Mouse (Mus musculus) forebrain, embryonic 11.5 days (tissue): ENCODE measurements around the gene Zfp740. TPM values are rescaled to one million over a fixed set of nuclear protein-coding genes. Genes with fewer than 3 reads are reported as not detected.
A peak's percentile ranks its signal among the peaks of the same experiment; 100 is the strongest.

Source experiments
- ATAC-seq: fragments of 200-750 bp; cut with Nextera tagmentation; replicated peaks from 2 replicates; pipeline ENCODE4 v1.8.0; 2017; ENCODE audit warnings: moderate TSS enrichment; ENCODE audit not compliant: low FRiP score
- DNase-seq: peaks from one replicate; pipeline ENCODE4 v3.0.0-alpha.2; 2017; ENCODE audit warnings: low spot score
- H3K27ac ChIP-seq: fragments of 300-500 bp; sonication (generic); 2 replicates; pipeline ENCODE4 v1.5.1; 2014; ENCODE audit warnings: low read depth, low read length
- H3K27me3 ChIP-seq: fragments of 300-500 bp; sonication (generic); 2 replicates; pipeline ENCODE4 v1.6.1; 2014; ENCODE audit warnings: mild to moderate bottlenecking, low read length, mixed read lengths; ENCODE audit not compliant: control insufficient read depth, insufficient read depth
- H3K36me3 ChIP-seq: fragments of 300-500 bp; sonication (generic); 2 replicates; pipeline ENCODE4 v1.6.1; 2014; ENCODE audit warnings: mild to moderate bottlenecking, low read length, moderate library complexity, mixed read lengths; ENCODE audit not compliant: control insufficient read depth, insufficient read depth
- H3K4me1 ChIP-seq: fragments of 300-500 bp; sonication (generic); replicated peaks from 2 replicates; pipeline ENCODE4 v1.6.1; 2014; ENCODE audit warnings: low read length, mixed read lengths; ENCODE audit not compliant: control insufficient read depth, insufficient read depth
- H3K4me2 ChIP-seq: fragments of 300-500 bp; sonication (generic); 2 replicates; pipeline ENCODE4 v1.6.1; 2014; ENCODE audit warnings: low read depth, mild to moderate bottlenecking, low read length, moderate library complexity, mixed read lengths; ENCODE audit not compliant: severe bottlenecking
- H3K4me3 ChIP-seq: fragments of 300-500 bp; sonication (generic); 2 replicates; pipeline ENCODE4 v1.5.1; 2014; ENCODE audit warnings: low read depth, low read length
- H3K9ac ChIP-seq: fragments of 300-500 bp; sonication (generic); 2 replicates; pipeline ENCODE4 v1.6.1; 2014; ENCODE audit warnings: low read length
- H3K9me3 ChIP-seq: fragments of 300-500 bp; sonication (generic); 2 replicates; pipeline ENCODE4 v1.6.1; 2016; ENCODE audit warnings: low read length, mixed read lengths; ENCODE audit not compliant: control insufficient read depth
- WGBS: fragments of 180-500 bp; shearing (Covaris S2); extraction: QIAGEN DNeasy Blood & Tissue Kit; methylation state at CpG from one replicate; pipeline ENCODE4 v1.1.7; 2014; 5-methylcytosine and 5-hydroxymethylcytosine counted together
- polyA plus RNA-seq: library from polyadenylated mRNA; unstranded; fragments of >200 nt; fragmentation: Nextera tagmentation; extraction: Ambion mirVana; gene quantifications from 2 replicates; pipeline ENCODE4 v1.2.1, GENCODE M21; 2014

The Zfp740 gene
- polyA plus RNA-seq, 1 experiment from 2014 or later, result 79.8 TPM

GRCm38 (mm10) chr15:102188096-102188495, 15.0 kb upstream of the Zfp740 start:
- Histone ChIP-seq H3K4me3 (no peak overlapping the region), H3K4me2 (no peak overlapping the region), H3K9ac (no peak overlapping the region), H3K9me3 (no peaks in the 10 kb centered on the region), H3K4me1 (no peaks in the 10 kb centered on the region), H3K27ac (no peak overlapping the region), H3K36me3 (no peaks in the 10 kb centered on the region), H3K27me3 (no peaks in the 10 kb centered on the region)
- ATAC-seq (no peak), DNase-seq (no peak)
- 92% methylated on average over 10 of the region's 10 CpGs for WGBS

- DNase-seq, result no peak
- H3K9ac ChIP-seq, result no peak overlapping the region
- WGBS, result 64% methylated on average over 6 of the region's 6 CpGs
- no peaks in the 10 kb centered on the region for H3K9me3 ChIP-seq
- H3K27ac ChIP-seq, result no peak overlapping the region
- no peak overlapping the region for H3K4me3 ChIP-seq
- no peaks in the 10 kb centered on the region for H3K36me3 ChIP-seq
- H3K4me1 ChIP-seq, result no peaks in the 10 kb centered on the region
- H3K27me3 ChIP-seq, result no peaks in the 10 kb centered on the region
- H3K4me2 ChIP-seq, result no peak overlapping the region
- ATAC-seq, result no peak
Observed at GRCm38 (mm10) chr15:102188883-102189282, 14.2 kb upstream of the Zfp740 start.

- Histone ChIP-seq H3K36me3 (no peaks in the 10 kb centered on the region), H3K27me3 (no peaks in the 10 kb centered on the region), H3K4me1 (no peaks in the 10 kb centered on the region), H3K4me2 (no peak overlapping the region), H3K27ac (no peak overlapping the region), H3K9ac (no peak overlapping the region), H3K4me3 (no peak overlapping the region), H3K9me3 (no peaks in the 10 kb centered on the region)
- 79% methylated on average over 7 of the region's 7 CpGs for WGBS
- ATAC-seq (no peak), DNase-seq (peak; percentile 39)
Observed at GRCm38 (mm10) chr15:102191699-102192098, 11.3 kb upstream of the Zfp740 start.

- 89% methylated on average over 7 of the region's 7 CpGs for WGBS
- Histone ChIP-seq H3K9me3 (no peaks in the 10 kb centered on the region), H3K27me3 (no peaks in the 10 kb centered on the region), H3K27ac (no peak overlapping the region), H3K36me3 (no peaks in the 10 kb centered on the region), H3K4me3 (no peak overlapping the region), H3K9ac (no peak overlapping the region), H3K4me2 (no peak overlapping the region), H3K4me1 (no peaks in the 10 kb centered on the region)
- ATAC-seq, result no peak
- DNase-seq, result no peak
Observed at GRCm38 (mm10) chr15:102192271-102192812, 10.7 kb upstream of the Zfp740 start.

GRCm38 (mm10) chr15:102192820-102193386, 10.1 kb upstream of the Zfp740 start:
- Histone ChIP-seq H3K4me1 (no peaks in the 10 kb centered on the region), H3K36me3 (no peaks in the 10 kb centered on the region), H3K27me3 (no peaks in the 10 kb centered on the region), H3K27ac (no peak overlapping the region), H3K4me3 (no peak overlapping the region), H3K4me2 (no peak overlapping the region), H3K9ac (no peak overlapping the region), H3K9me3 (no peaks in the 10 kb centered on the region)
- no peak for DNase-seq
- 62% methylated on average over 5 of the region's 5 CpGs for WGBS
- ATAC-seq, result no peak

- Histone ChIP-seq H3K4me2 (no peak overlapping the region), H3K4me1 (no peaks in the 10 kb centered on the region), H3K4me3 (no peak overlapping the region), H3K9me3 (no peaks in the 10 kb centered on the region), H3K27ac (no peak overlapping the region), H3K27me3 (no peaks in the 10 kb centered on the region), H3K36me3 (no peaks in the 10 kb centered on the region), H3K9ac (no peak overlapping the region)
- 90% methylated on average over 4 of the region's 4 CpGs for WGBS
- ATAC-seq (no peak), DNase-seq (no peak)
Observed at GRCm38 (mm10) chr15:102193652-102194051, 9.4 kb upstream of the Zfp740 start.

GRCm38 (mm10) chr15:102194439-102194838, 8.6 kb upstream of the Zfp740 start:
- no peak overlapping the region for H3K27ac ChIP-seq
- H3K4me3 ChIP-seq, result no peak overlapping the region
- DNase-seq (no peak), ATAC-seq (no peak)
- no peaks in the 10 kb centered on the region for H3K4me1 ChIP-seq
- H3K27me3 ChIP-seq, result no peaks in the 10 kb centered on the region
- no peak overlapping the region for H3K9ac ChIP-seq
- no peaks in the 10 kb centered on the region for H3K36me3 ChIP-seq
- WGBS, result 88% methylated on average over 4 of the region's 4 CpGs
- H3K4me2 ChIP-seq, result no peak overlapping the region
- no peaks in the 10 kb centered on the region for H3K9me3 ChIP-seq

- no peak overlapping the region for H3K4me2 ChIP-seq
- 81% methylated on average over 4 of the region's 4 CpGs for WGBS
- no peaks in the 10 kb centered on the region for H3K9me3 ChIP-seq
- H3K4me3 ChIP-seq, result no peak overlapping the region
- DNase-seq, result no peak
- H3K27me3 ChIP-seq, result no peaks in the 10 kb centered on the region
- no peak overlapping the region for H3K27ac ChIP-seq
- no peak for ATAC-seq
- no peak overlapping the region for H3K9ac ChIP-seq
- H3K4me1 ChIP-seq, result no peaks in the 10 kb centered on the region
- no peaks in the 10 kb centered on the region for H3K36me3 ChIP-seq
Observed at GRCm38 (mm10) chr15:102195373-102195772, 7.7 kb upstream of the Zfp740 start.

GRCm38 (mm10) chr15:102198841-102199240, 4.2 kb upstream of the Zfp740 start:
- Histone ChIP-seq H3K4me1 (peaks cover 3% of the 10 kb centered on the region; the same call in 1 of the 2 replicates), H3K4me3 (no peak overlapping the region), H3K27me3 (no peaks in the 10 kb centered on the region), H3K36me3 (no peaks in the 10 kb centered on the region), H3K9me3 (no peaks in the 10 kb centered on the region), H3K4me2 (no peak overlapping the region), H3K27ac (no peak overlapping the region), H3K9ac (no peak overlapping the region)
- 80% methylated on average over 4 of the region's 4 CpGs for WGBS
- no peak for DNase-seq
- no peak for ATAC-seq
